Mouse (Mus musculus) E14TG2a.4 (cell line): ENCODE measurements around the gene Snrpc.
A peak's percentile ranks its signal among the peaks of the same experiment; 100 is the strongest.

Experiments used
- H3K27me3 ChIP-seq: 2 replicates; pipeline ENCODE4 v1.6.1; 2014; ENCODE audit warnings: low read length, control low read depth; ENCODE audit not compliant: insufficient read depth
- H3K36me3 ChIP-seq: 2 replicates; pipeline ENCODE4 v1.6.1; 2014; ENCODE audit warnings: low read length, control low read depth; ENCODE audit not compliant: insufficient read depth
- H3K4me1 ChIP-seq: replicated peaks from 2 replicates; pipeline ENCODE4 v1.6.1; 2014; ENCODE audit warnings: low read depth, low read length, control low read depth
- H3K4me3 ChIP-seq: replicated peaks from 2 replicates; pipeline ENCODE4 v1.5.1; 2014; ENCODE audit warnings: mild to moderate bottlenecking, low read length
- H3K9me3 ChIP-seq: 2 replicates; pipeline ENCODE4 v1.6.1; 2014; ENCODE audit warnings: low read length, control low read depth
- CTCF ChIP-seq: conservative IDR thresholded peaks from 2 replicates; pipeline ENCODE4 v1.5.1; 2014; ENCODE audit warnings: low read length
- NANOG ChIP-seq: IDR thresholded peaks from 2 replicates; pipeline ENCODE4 v1.6.1; 2014; ENCODE audit warnings: borderline replicate concordance, low read length, mixed read lengths
- POU5F1 ChIP-seq: IDR thresholded peaks from 2 replicates; pipeline ENCODE4 v1.6.1; 2014; ENCODE audit warnings: low read length, borderline replicate concordance

The Snrpc gene

DNA sequence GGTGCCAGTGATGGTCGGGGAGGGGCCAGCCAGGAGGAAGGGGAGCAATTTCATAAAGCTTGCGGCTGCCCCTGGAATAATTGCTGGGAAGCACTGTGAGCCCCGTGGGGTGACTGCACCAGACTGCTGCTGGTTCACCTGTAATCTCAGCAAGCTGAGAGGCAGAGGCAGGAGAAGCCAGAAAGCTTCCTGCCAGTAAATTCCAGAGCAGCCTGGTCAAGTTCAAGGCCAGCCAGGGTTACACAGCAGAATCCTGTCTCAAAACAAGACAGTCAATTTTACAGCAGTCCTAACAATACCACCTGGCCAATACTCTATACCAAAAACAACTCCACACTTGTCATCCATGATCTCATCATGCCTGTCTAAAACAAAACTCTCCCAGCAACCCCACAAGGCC is 26.0 kb upstream of the Snrpc start:
- peaks cover 62% of the 10 kb centered on the region for H3K4me1 ChIP-seq
- no peak for TF ChIP-seq CTCF

DNA sequence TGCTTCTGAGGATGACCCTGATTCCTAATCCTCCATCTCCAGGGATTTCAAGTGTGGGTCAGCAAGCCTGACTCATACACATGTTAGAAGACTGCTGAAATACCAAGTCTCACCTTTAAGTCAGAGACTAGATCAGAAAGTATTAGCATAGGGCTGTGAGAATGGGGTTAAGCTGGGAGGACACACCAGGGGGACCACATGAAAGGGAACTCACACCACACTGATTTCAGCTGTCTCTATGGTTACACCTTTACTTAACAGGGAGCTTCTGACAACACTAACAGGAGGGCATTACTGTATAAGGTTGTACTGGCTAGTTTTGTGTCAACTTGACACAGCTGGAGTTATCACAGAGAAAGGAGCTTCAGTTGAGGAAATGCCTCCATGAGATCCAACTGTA is 23.3 kb upstream of the Snrpc start:
- no peak for TF ChIP-seq NANOG
- TF ChIP-seq POU5F1, result no peak
- no peak for TF ChIP-seq CTCF
- H3K4me1 ChIP-seq, result peaks cover 70% of the 10 kb centered on the region
- peaks cover 32% of the 10 kb centered on the region for H3K36me3 ChIP-seq
- no peak overlapping the region for H3K4me3 ChIP-seq
- no peaks in the 10 kb centered on the region for H3K9me3 ChIP-seq
- no peaks in the 10 kb centered on the region for H3K27me3 ChIP-seq

More for the DNA sequence above, 26.0 kb upstream of the Snrpc start:
- no peaks in the 10 kb centered on the region for H3K27me3 ChIP-seq
- no peaks in the 10 kb centered on the region for H3K9me3 ChIP-seq
- H3K36me3 ChIP-seq, result peaks cover 35% of the 10 kb centered on the region
- no peak overlapping the region for H3K4me3 ChIP-seq

DNA sequence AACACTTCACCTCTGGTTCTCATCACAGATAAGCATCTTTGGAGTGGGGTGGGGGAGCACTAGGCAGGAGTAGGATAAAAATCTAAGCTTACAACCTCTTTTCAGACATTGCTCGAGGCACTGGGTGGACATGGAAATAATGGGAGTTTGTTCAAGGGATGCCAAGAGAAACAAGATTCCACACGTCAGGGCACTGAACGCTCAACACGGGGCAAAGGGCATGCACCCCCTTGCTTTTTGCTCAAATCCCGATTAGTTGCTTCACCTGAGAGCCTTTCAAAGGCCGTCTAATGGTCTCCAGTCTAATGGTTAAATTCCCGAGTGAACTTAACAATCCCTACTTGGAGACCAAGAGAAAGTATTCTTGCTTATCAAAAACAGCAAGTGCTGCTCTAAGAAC is 18.9 kb upstream of the Snrpc start:
- Histone ChIP-seq H3K4me3 (peak overlapping the region; percentile 99), H3K36me3 (peaks cover 10% of the 10 kb centered on the region), H3K27me3 (no peaks in the 10 kb centered on the region), H3K9me3 (no peaks in the 10 kb centered on the region), H3K4me1 (peaks cover 67% of the 10 kb centered on the region)
- TF ChIP-seq CTCF, result no peak
- TF ChIP-seq NANOG, result no peak
- TF ChIP-seq POU5F1, result no peak

- Histone ChIP-seq H3K27me3 (no peaks in the 10 kb centered on the region), H3K36me3 (peaks cover 10% of the 10 kb centered on the region), H3K9me3 (no peaks in the 10 kb centered on the region), H3K4me1 (peaks cover 68% of the 10 kb centered on the region), H3K4me3 (peak overlapping the region; percentile 99)
- no peak for TF ChIP-seq CTCF
- no peak for TF ChIP-seq NANOG
- no peak for TF ChIP-seq POU5F1
These were observed 18.4 kb upstream of the Snrpc start for GRCm38 (mm10) chr17:27819521-27819970.

- Histone ChIP-seq H3K9me3 (no peaks in the 10 kb centered on the region), H3K4me1 (peaks cover 70% of the 10 kb centered on the region), H3K27me3 (no peaks in the 10 kb centered on the region), H3K4me3 (peak overlapping the region; percentile 99), H3K36me3 (peaks cover 10% of the 10 kb centered on the region)
- TF ChIP-seq CTCF, result no peak
- TF ChIP-seq NANOG, result no peak
- TF ChIP-seq POU5F1, result no peak
These were observed 17.9 kb upstream of the Snrpc start for GRCm38 (mm10) chr17:27819971-27820567.

GRCm38 (mm10) chr17:27820568-27821406 is 17.2 kb upstream of the Snrpc start, which contains the start of gene D17Wsu92e:
Gene D17Wsu92e (minus strand): TSS chr17:27820648.
- H3K9me3 ChIP-seq, result no peaks in the 10 kb centered on the region
- no peaks in the 10 kb centered on the region for H3K27me3 ChIP-seq
- H3K4me3 ChIP-seq, result peak within 1 kb of the TSS; percentile 99
- TF ChIP-seq NANOG (no peak), CTCF (no peak), POU5F1 (no peak)
- peaks cover 4% of the 10 kb centered on the region for H3K36me3 ChIP-seq
- peaks cover 70% of the 10 kb centered on the region for H3K4me1 ChIP-seq

- Histone ChIP-seq H3K9me3 (no peaks in the 10 kb centered on the region), H3K4me1 (peaks cover 71% of the 10 kb centered on the region), H3K27me3 (no peaks in the 10 kb centered on the region), H3K36me3 (peaks cover 3% of the 10 kb centered on the region; the same call in 1 of the 2 replicates), H3K4me3 (peak overlapping the region; percentile 67)
- TF ChIP-seq POU5F1, result no peak
- TF ChIP-seq CTCF, result no peak
- no peak for TF ChIP-seq NANOG
These were observed 16.3 kb upstream of the Snrpc start for GRCm38 (mm10) chr17:27821407-27822338.
